Mouse (Mus musculus): ENCODE measurements around the gene Mcoln2. TPM values are rescaled to one million over a fixed set of nuclear protein-coding genes. Genes with fewer than 3 reads are reported as not detected.

Mcoln2 gene
- polyA plus RNA-seq, 1 experiment from 2014 or later, result 0.23 TPM

- no peak for ATAC-seq (ENCODE audit: insufficient number of reproducible peaks, insufficient read depth, low FRiP score, low read depth)
- Histone ChIP-seq H3K36me3 (ENCODE audit: control insufficient read depth, insufficient read depth, low read length) (no peaks in the 10 kb centered on the region), H3K4me2 (ENCODE audit: low read length) (no peak overlapping the region), H3K27me3 (ENCODE audit: control insufficient read depth, insufficient read depth, low read length) (no peaks in the 10 kb centered on the region), H3K4me3 (ENCODE audit: control insufficient read depth in 1 of 2, insufficient read depth in 1 of 2, low read depth in 1 of 2, low read length in 2 of 2) (no peak overlapping the region), H3K9me3 (ENCODE audit: control insufficient read depth, low read length) (peaks cover 5% of the 10 kb centered on the region), H3K9ac (ENCODE audit: low read length) (no peak overlapping the region), H3K4me1 (ENCODE audit: control insufficient read depth in 2 of 2, insufficient read depth in 2 of 2, low read length in 2 of 2) (peaks cover 0 to 5% of the 10 kb centered on the region in 2 experiments; a peak in 1 of 4 replicates), H3K27ac (replicated peaks in 1 of 2; ENCODE audit: control insufficient read depth in 1 of 2, insufficient read depth in 1 of 2, low read depth in 2 of 2, low read length in 2 of 2) (no peak overlapping the region)
- WGBS, result 85% methylated on average over 9 of the region's 9 CpGs
Measured at GRCm38 (mm10) chr3:146174215-146174614, 24.6 kb downstream of the Mcoln2 start.

GRCm38 (mm10) chr3:146177295-146177694 is 27.7 kb downstream of the Mcoln2 start:
- Histone ChIP-seq H3K4me2 (ENCODE audit: low read length) (peak overlapping the region; percentile 53), H3K4me1 (ENCODE audit: control insufficient read depth in 2 of 2, insufficient read depth in 2 of 2, low read length in 2 of 2) (peaks cover 6 to 9% of the 10 kb centered on the region in 2 experiments; a peak in 3 of 4 replicates), H3K27ac (replicated peaks in 1 of 2; ENCODE audit: control insufficient read depth in 1 of 2, insufficient read depth in 1 of 2, low read depth in 2 of 2, low read length in 2 of 2) (no peak overlapping the region), H3K9me3 (ENCODE audit: control insufficient read depth, low read length) (no peaks in the 10 kb centered on the region), H3K4me3 (ENCODE audit: control insufficient read depth in 1 of 2, insufficient read depth in 1 of 2, low read depth in 1 of 2, low read length in 2 of 2) (no peak overlapping the region), H3K9ac (ENCODE audit: low read length) (no peak overlapping the region), H3K27me3 (ENCODE audit: control insufficient read depth, insufficient read depth, low read length) (no peaks in the 10 kb centered on the region), H3K36me3 (ENCODE audit: control insufficient read depth, insufficient read depth, low read length) (no peaks in the 10 kb centered on the region)
- WGBS, result 48% methylated on average over 7 of the region's 7 CpGs
- ATAC-seq (ENCODE audit: insufficient number of reproducible peaks, insufficient read depth, low FRiP score, low read depth), result no peak

- Histone ChIP-seq H3K9me3 (ENCODE audit: control insufficient read depth, low read length) (no peaks in the 10 kb centered on the region), H3K9ac (ENCODE audit: low read length) (no peak overlapping the region), H3K4me3 (ENCODE audit: control insufficient read depth in 1 of 2, insufficient read depth in 1 of 2, low read depth in 1 of 2, low read length in 2 of 2) (peak overlapping the region; percentile 17 to 31), H3K27me3 (ENCODE audit: control insufficient read depth, insufficient read depth, low read length) (no peaks in the 10 kb centered on the region), H3K4me2 (ENCODE audit: low read length) (peak overlapping the region; percentile 53), H3K36me3 (ENCODE audit: control insufficient read depth, insufficient read depth, low read length) (no peaks in the 10 kb centered on the region), H3K4me1 (ENCODE audit: control insufficient read depth in 2 of 2, insufficient read depth in 2 of 2, low read length in 2 of 2) (peaks cover 6 to 9% of the 10 kb centered on the region in 2 experiments; a peak in 3 of 4 replicates), H3K27ac (replicated peaks in 1 of 2; ENCODE audit: control insufficient read depth in 1 of 2, insufficient read depth in 1 of 2, low read depth in 2 of 2, low read length in 2 of 2) (no peak overlapping the region)
- 3% methylated on average over 16 of the region's 16 CpGs for WGBS
- 0 out of 2 replicates have a peak, but pooled peaks have one; percentile 41 for ATAC-seq (ENCODE audit: insufficient number of reproducible peaks, insufficient read depth, low FRiP score, low read depth)
Measured at GRCm38 (mm10) chr3:146177748-146178582, 28.3 kb downstream of the Mcoln2 start.

- WGBS, result 41% methylated on average over 2 of the region's 2 CpGs
- no peaks in the 10 kb centered on the region for H3K36me3 ChIP-seq (ENCODE audit: control insufficient read depth, insufficient read depth, low read length)
- H3K27me3 ChIP-seq (ENCODE audit: control insufficient read depth, insufficient read depth, low read length), result no peaks in the 10 kb centered on the region
- H3K4me1 ChIP-seq (ENCODE audit: control insufficient read depth in 2 of 2, insufficient read depth in 2 of 2, low read length in 2 of 2), result peaks cover 7 to 11% of the 10 kb centered on the region in 2 experiments; a peak in 3 of 4 replicates
- H3K4me3 ChIP-seq (ENCODE audit: control insufficient read depth in 1 of 2, insufficient read depth in 1 of 2, low read depth in 1 of 2, low read length in 2 of 2), result no peak overlapping the region
- peak overlapping the region in 1 of 2 experiments; percentile 59; a peak in 1 of 4 replicates for H3K27ac ChIP-seq (replicated peaks in 1 of 2; ENCODE audit: control insufficient read depth in 1 of 2, insufficient read depth in 1 of 2, low read depth in 2 of 2, low read length in 2 of 2)
- H3K4me2 ChIP-seq (ENCODE audit: low read length), result peak overlapping the region; percentile 21; the same call in 1 of the 2 replicates
- ATAC-seq (ENCODE audit: insufficient number of reproducible peaks, insufficient read depth, low FRiP score, low read depth), result no peak
- no peaks in the 10 kb centered on the region for H3K9me3 ChIP-seq (ENCODE audit: control insufficient read depth, low read length)
- H3K9ac ChIP-seq (ENCODE audit: low read length), result no peak overlapping the region
Measured at GRCm38 (mm10) chr3:146180341-146180740, 30.7 kb downstream of the Mcoln2 start.

- ATAC-seq (ENCODE audit: insufficient number of reproducible peaks, insufficient read depth, low FRiP score, low read depth), result no peak
- H3K9ac ChIP-seq (ENCODE audit: low read length), result no peak overlapping the region
- no peak overlapping the region for H3K27ac ChIP-seq (replicated peaks in 1 of 2; ENCODE audit: control insufficient read depth in 1 of 2, insufficient read depth in 1 of 2, low read depth in 2 of 2, low read length in 2 of 2)
- no peak overlapping the region for H3K4me2 ChIP-seq (ENCODE audit: low read length)
- WGBS, result 32% methylated on average over 3 of the region's 3 CpGs
- H3K36me3 ChIP-seq (ENCODE audit: control insufficient read depth, insufficient read depth, low read length), result no peaks in the 10 kb centered on the region
- H3K4me3 ChIP-seq (ENCODE audit: control insufficient read depth in 1 of 2, insufficient read depth in 1 of 2, low read depth in 1 of 2, low read length in 2 of 2), result no peak overlapping the region
- no peaks in the 10 kb centered on the region for H3K27me3 ChIP-seq (ENCODE audit: control insufficient read depth, insufficient read depth, low read length)
- H3K9me3 ChIP-seq (ENCODE audit: control insufficient read depth, low read length), result no peaks in the 10 kb centered on the region
- peaks cover 10 to 15% of the 10 kb centered on the region in 2 experiments; a peak in 3 of 4 replicates for H3K4me1 ChIP-seq (ENCODE audit: control insufficient read depth in 2 of 2, insufficient read depth in 2 of 2, low read length in 2 of 2)
Measured at GRCm38 (mm10) chr3:146180986-146181385, 31.4 kb downstream of the Mcoln2 start.

GRCm38 (mm10) chr3:146184992-146185657 is 35.5 kb downstream of the Mcoln2 start:
- ATAC-seq (ENCODE audit: insufficient number of reproducible peaks, insufficient read depth, low FRiP score, low read depth), result peak; percentile 55; the same call in 1 of the 2 replicates
- H3K4me2 ChIP-seq (ENCODE audit: low read length), result no peak overlapping the region; the same call in 1 of the 2 replicates

GRCm38 (mm10) chr3:146186033-146186432 is 36.4 kb downstream of the Mcoln2 start:
- WGBS, result 85% methylated on average over 10 of the region's 10 CpGs
- H3K9me3 ChIP-seq (ENCODE audit: control insufficient read depth, low read length), result peaks cover 9% of the 10 kb centered on the region; the same call in 1 of the 2 replicates
- no peak overlapping the region for H3K4me2 ChIP-seq (ENCODE audit: low read length)
- H3K27ac ChIP-seq (replicated peaks in 1 of 2; ENCODE audit: control insufficient read depth in 1 of 2, insufficient read depth in 1 of 2, low read depth in 2 of 2, low read length in 2 of 2), result no peak overlapping the region
- no peaks in the 10 kb centered on the region for H3K27me3 ChIP-seq (ENCODE audit: control insufficient read depth, insufficient read depth, low read length)
- H3K36me3 ChIP-seq (ENCODE audit: control insufficient read depth, insufficient read depth, low read length), result no peaks in the 10 kb centered on the region
- H3K9ac ChIP-seq (ENCODE audit: low read length), result no peak overlapping the region
- peaks cover 5 to 8% of the 10 kb centered on the region in 2 experiments; a peak in 2 of 4 replicates for H3K4me1 ChIP-seq (ENCODE audit: control insufficient read depth in 2 of 2, insufficient read depth in 2 of 2, low read length in 2 of 2)
- no peak overlapping the region for H3K4me3 ChIP-seq (ENCODE audit: control insufficient read depth in 1 of 2, insufficient read depth in 1 of 2, low read depth in 1 of 2, low read length in 2 of 2)
- no peak for ATAC-seq (ENCODE audit: insufficient number of reproducible peaks, insufficient read depth, low FRiP score, low read depth)

More at GRCm38 (mm10) chr3:146184992-146185657, 35.5 kb downstream of the Mcoln2 start:
- WGBS, result 19% methylated on average over 13 of the region's 13 CpGs
- no peaks in the 10 kb centered on the region for H3K27me3 ChIP-seq (ENCODE audit: control insufficient read depth, insufficient read depth, low read length)
- peaks cover 4 to 10% of the 10 kb centered on the region in 2 experiments; a peak in 2 of 4 replicates for H3K4me1 ChIP-seq (ENCODE audit: control insufficient read depth in 2 of 2, insufficient read depth in 2 of 2, low read length in 2 of 2)
- H3K36me3 ChIP-seq (ENCODE audit: control insufficient read depth, insufficient read depth, low read length), result no peaks in the 10 kb centered on the region
- no peak overlapping the region for H3K27ac ChIP-seq (replicated peaks in 1 of 2; ENCODE audit: control insufficient read depth in 1 of 2, insufficient read depth in 1 of 2, low read depth in 2 of 2, low read length in 2 of 2)
- H3K4me3 ChIP-seq (ENCODE audit: control insufficient read depth in 1 of 2, insufficient read depth in 1 of 2, low read depth in 1 of 2, low read length in 2 of 2), result no peak overlapping the region
- H3K9ac ChIP-seq (ENCODE audit: low read length), result no peak overlapping the region
- peaks cover 9% of the 10 kb centered on the region; the same call in 1 of the 2 replicates for H3K9me3 ChIP-seq (ENCODE audit: control insufficient read depth, low read length)

Measured in heart, embryonic 14.5 days (tissue).